Mouse (Mus musculus) central nervous system, embryonic 18 days (tissue): Measurements from ENCODE around the gene Serpinb13. TPM values are rescaled to one million over a fixed set of nuclear protein-coding genes. Genes with fewer than 3 reads are reported as not detected.

ENCODE experiments used
- polyA plus RNA-seq: library from polyadenylated mRNA; depleted of rRNA; stranded (reverse); fragments of >200 nt; gene quantifications from 2 replicates; pipeline ENCODE4 v1.2.3, GENCODE M21; 2012; rRNA removed

Serpinb13 gene
- polyA plus RNA-seq, result not detected in 2 replicates

DNA sequence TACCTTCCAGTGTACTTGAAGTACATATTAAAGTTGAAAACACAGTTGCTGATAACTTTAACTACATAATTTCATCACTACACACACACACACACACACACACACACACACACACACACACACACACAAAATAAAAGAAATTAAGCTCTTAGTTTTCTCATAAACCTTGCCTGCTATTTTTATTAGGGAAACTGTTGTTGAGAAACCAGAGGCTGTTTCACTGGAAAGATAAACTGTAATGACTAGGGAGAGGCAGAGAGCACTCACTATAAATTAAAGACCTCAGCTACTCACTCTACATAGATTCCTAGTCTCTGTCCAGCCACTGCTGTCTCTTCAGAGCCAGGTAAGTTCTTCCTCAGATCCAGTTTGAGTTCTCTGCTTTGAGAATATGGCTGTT is at the start of gene Serpinb13:
Serpinb13 (plus strand) TSS at position 301 of the 400 bp plus-strand sequence.

DNA sequence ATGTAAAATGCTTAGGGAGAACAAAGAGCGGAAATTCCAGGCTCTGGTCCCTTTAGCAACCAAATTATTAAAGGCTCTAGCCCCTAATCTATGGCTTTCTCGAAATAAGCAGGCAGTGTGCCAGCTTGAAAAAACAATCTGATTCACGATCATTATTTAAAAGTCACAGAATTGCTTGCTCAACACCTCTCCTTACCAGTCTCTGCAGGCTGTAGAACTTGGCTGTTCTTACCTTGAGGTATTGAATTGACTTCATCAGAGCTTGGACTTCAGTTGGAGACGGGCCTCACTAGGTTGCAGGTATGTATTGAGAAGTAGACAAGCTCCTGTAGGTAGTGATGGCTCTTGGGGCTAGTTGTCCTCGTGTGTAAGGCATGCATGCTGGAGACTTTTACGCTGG is 46.5 kb upstream of the Serpinb13 start, which contains the start of gene Serpinb12:
Serpinb12 (plus strand) TSS at position 185 of the 400 bp plus-strand sequence.

Other genes with a start within 250 kb of the Serpinb13 start
- 12.0 and 12.2 TPM in 2 replicates for gene Kdsr, start 221.3 kb upstream of the Serpinb13 start, polyA plus RNA-seq
- 23.2 and 25.4 TPM in 2 replicates for gene Vps4b, start 184.3 kb upstream of the Serpinb13 start, polyA plus RNA-seq
- 0.07 and 0.14 TPM in 2 replicates for gene Serpinb5, start 119.8 kb upstream of the Serpinb13 start, polyA plus RNA-seq
- not detected in 2 replicates for gene Serpinb12, start 46.5 kb upstream of the Serpinb13 start, polyA plus RNA-seq
- not detected in 2 replicates for gene Serpinb3a, start 71.3 kb downstream of the Serpinb13 start, polyA plus RNA-seq
- gene Serpinb3d, start 102.5 kb downstream of the Serpinb13 start, polyA plus RNA-seq, result not detected in 2 replicates